Mouse (Mus musculus): Measurements from ENCODE around the gene Gm14124.
A peak's percentile ranks its signal among the peaks of the same experiment; 100 is the strongest.
"Not testable (repeated sequence)": the region's sequence is repeated elsewhere in the genome, so short reads cannot be mapped to it uniquely, and the experiment has no call there.

The Gm14124 gene

DNA sequence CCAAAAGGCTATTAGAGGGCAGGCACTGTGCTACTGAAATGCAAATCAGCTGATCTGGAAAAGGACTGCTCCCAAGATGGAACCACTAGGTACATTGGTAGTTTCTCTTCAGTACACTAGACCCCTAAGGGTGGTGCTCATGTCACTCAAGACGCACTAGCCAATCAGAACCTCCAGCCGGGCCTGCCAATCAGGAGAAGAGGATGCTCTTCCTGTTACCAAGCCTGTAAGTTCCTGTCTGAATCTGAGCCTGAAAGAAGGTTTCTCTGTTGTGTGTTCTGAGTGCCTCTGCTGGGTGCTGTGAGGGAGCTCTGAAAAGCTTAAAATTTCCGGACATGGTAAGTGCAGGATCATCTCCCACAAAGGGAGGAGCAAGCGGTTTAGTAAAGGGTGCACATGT is at the start of gene Gm14124:
Gm14124 (plus strand) TSS at position 227 of the 400 bp plus-strand sequence.
- DNase-seq, result not testable (repeated sequence)

DNA sequence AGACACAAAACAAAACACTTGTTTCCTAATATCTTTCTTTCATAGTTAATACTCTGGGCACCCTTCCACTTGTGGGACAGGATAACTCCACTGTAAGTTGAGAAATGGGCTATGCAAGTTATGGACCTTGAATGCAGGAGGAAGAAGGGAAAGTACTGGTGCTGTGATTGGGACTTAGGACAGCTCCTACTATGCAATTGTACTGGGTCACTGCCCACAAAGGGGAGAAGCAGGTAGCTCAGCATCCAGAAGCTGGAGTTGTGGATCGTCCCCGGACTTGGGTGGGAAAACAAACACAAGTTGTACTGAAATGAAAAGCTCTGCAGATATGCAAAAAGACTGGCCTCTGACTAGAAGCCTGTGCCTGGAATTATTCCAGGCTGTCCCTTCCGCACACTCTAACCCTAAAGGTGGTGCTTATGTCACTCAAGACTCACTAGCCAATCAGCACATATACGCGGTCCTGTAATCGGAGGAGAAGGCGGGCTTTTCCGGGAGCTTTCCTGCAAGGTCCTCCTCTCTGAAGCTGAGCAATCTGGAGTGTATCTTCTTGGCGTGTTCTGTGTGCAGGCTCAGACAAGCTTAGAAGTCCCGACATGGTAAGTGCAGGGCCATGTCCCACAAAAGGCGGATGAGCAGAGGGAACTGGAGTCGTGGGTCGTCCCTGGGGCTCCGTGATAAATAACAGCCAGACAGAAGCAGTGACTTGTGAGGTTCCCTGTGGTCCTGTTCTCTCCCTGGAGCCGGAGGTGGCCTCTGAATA is 39.5 kb upstream of the Gm14124 start, which contains the start of gene Zfp937:
Zfp937 (plus strand) TSS at position 474 of the 763 bp plus-strand sequence.
- peak; percentile 74 to 85 for DNase-seq

DNA sequence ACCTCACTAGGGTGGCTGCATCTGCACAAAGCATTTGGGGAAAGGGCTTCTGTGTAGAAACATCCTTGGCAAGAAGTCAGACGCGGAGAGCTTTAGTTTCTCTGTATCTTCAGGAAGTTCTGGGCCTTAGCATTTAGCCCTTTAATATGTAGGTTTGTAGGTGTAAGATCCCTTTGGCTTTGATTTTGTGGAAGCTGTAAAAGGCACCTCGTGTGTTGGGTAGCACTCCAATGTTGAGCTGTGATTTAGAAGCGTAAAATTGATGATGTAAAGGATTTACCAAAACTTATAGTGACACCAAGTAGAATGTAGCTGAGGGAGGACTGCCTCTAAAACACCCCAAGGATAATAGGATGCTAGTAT is 39.0 kb upstream of the Gm14124 start:
- not testable (repeated sequence) for DNase-seq

DNA sequence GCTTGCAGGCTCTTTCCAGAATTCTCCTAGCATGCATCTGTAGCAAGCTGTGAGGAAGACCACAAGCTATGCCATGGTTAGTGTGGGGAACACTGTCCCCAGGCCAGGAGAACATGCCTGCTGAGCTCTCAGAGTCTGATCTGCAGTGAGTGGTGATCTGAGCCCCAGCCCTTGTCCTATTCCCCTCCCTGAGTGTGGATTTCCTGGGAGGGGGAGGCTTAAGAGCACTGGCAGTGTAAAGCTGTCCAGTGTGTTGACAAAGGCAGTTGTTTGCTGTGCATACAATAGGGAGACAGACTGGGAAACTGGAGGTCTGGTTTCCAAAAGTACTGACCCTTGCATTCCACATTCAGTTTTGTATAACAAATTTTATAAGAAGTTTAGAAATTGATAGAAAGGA is 34.1 kb upstream of the Gm14124 start:
- DNase-seq, result not testable (repeated sequence)

DNA sequence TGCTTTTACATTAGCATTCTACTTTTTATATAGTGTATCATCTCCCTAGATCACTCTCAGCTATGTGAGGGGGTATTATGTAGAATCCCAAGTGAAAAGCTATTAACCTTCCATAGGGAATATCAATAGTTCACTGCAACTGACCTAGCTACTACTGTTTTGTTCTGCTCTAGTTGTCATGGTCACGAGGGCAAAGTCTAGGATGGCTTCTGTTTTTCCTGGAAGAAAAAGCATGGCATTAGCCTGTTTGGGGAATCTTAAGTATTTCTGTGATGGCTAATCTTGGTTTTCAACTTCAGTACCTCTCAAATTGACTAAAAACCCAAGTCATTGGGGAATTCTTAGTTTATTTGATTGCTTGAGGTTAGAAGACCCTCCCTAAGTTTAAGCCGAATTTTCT is 14.1 kb upstream of the Gm14124 start:
- no peak for DNase-seq

DNA sequence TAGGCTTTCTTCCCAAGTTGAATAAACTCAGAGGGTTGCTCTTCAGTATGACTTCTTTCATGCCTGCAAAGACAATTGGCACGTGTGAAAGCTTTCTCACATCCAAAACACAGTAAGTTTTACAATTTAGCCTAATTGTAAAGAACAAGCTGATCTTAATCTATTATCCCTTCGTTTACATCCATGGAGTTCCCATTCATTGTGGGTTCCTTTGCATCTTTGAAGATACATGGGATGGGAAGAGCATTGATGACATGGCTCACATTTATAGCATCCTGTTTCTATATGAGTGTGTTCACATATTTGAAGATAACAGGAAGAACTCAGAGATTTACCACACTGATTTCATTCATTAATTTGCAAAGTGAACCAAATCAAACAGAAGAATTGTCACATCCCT is 1.8 kb upstream of the Gm14124 start, which contains the start of gene Gm21994:
Gm21994 (minus strand) TSS at position 101 of the 400 bp plus-strand sequence.
- DNase-seq, result not testable (repeated sequence)

DNA sequence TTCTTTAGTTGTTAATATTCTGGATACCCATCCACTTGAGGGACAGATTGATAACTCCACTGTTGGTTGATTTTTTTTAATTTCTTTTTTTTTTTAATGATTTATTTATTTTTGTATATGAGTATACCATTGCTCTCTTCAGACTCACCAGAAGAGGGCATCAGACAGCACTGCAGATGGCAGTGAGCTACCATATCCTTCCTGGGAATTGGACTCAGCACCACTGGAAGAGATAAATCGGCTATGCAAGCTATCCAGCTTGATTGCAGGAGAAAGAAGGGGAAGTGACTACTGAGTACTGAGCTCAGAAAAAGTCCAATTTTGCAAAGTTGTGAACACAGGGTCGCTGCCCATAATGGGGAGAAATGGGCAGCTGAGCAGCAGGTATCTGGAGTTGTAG is 456 bp upstream of the Gm14124 start:
- DNase-seq, result not testable (repeated sequence)

DNA sequence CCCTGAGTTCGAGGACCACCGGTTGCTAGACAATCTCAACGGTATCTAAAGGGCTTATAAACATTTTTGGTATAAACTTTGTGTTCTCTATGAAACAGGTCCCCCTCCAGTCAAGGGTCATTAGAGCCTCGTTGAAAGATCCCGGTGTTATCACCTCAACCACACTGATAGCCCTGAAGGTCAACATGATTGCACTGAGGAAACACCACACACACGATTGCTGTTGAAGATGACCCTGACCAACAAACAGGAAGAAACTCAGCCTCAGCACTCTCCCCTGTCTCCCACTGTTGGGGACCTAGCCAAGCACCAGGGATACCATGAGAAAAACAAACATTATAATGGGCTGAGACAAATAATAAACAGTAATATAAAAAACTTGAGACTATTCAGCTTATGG is 36.4 kb downstream of the Gm14124 start:
- no peak for DNase-seq

DNA sequence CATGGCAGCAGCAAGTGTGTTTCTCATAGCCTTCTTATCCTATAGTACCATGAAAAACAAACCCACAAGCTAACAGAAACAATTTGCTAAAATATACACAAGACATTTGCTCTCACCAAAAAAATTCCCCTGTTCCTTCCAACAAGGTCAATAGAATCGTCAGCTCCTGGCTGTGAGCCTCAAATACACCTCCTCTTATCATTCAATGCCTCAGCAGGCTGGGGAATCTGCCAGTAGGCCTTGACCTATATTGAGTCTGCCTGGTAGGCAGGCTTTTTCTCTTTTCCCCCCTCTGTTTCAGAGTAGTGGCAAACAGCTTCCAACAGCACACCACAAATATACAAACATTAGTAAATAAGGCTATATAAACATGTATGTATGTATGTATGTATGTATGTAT is 41.8 kb downstream of the Gm14124 start:
- no peak for DNase-seq

DNA sequence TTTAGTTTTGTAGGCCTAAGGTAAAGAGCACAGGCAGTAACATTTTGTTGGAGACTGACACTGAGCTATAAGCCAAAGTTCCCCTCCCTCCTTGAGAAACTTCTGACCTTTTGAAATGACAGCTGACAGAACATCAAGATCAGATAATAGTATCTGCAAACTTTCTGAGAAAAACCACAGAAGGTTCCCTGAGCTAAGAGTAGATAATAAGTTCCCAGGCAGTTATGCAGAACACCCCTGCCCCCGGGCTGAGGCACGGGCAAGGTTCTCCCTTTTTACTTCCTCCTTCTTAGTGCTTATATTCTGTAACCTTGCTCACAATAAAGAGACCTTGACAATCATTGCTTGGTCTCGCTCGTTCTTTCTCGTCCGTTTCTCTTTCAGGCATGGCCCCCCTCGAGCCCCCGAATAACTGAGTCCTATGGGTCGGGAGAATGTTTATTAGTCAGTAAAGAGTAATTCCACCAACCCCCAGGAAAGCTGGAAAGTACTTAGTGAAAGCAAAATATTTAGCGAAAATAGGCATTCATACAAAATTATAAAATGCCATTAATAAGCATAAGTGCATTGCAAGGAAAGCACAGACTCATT is 50.0 kb downstream of the Gm14124 start:
- DNase-seq, result no peak

DNA sequence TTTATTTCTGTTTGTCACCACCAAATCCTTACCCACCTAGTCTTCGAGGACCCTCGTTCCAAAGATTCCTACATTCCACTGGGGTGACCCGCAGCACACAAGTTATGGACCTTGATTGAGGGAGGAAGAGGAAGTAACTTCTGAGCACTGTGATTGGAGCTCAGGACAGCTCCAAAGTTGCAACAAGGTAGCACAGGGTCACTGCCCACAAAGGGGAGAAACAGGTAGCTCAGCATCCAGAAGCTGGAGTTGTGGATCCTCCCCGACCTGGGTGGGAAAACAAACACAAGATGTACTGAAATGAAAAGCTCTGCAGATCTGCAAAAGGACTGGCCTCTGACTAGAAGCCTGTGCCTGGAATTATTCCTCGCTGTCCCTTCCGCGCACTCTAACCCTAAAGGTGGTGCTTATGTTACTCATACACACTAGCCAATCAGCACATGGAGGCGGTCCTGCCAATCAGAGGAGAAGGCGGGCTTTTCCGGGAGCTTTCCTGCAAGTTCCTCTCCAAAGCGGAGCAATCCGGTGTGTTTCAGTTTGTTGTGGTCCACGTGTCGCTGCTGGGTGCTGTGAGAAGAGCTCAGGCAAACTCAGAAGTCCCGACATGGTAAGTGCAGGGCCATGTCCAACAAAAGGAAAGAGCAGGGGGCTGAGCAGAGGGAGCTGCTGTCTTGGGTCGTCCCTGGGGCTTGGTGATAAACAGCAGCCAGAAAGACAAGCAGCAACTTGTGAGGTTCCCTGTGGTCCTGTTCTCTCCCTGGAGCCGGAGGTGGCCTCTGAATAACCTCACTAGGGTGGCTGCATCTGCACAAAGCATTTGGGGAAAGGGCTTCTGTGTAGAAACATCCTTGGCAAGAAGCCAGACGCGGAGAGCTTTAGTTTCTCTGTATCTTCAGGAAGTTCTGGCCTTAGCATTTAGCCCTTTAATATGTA is 53.9 kb downstream of the Gm14124 start:
- peak; percentile 89 to 94 for DNase-seq

DNA sequence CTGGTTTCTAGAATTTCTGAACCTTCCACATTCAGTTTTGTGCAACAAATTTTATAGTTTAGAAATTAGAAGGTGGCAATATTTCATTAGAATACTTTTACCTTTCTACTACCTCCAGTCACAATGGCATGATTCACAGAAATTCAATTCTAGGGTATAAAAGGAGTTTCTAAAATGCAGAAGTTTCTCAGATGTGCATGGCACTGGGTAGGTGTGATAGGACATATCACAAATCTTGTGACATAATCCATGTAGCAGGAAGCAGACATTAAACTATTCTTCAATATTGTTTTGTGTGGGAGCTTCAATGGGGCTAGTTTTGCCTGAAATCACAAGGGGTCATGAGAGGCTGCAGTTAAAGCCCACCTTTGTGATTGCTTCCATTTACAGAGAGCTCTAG is 58.8 kb downstream of the Gm14124 start:
- DNase-seq, result no peak

DNA sequence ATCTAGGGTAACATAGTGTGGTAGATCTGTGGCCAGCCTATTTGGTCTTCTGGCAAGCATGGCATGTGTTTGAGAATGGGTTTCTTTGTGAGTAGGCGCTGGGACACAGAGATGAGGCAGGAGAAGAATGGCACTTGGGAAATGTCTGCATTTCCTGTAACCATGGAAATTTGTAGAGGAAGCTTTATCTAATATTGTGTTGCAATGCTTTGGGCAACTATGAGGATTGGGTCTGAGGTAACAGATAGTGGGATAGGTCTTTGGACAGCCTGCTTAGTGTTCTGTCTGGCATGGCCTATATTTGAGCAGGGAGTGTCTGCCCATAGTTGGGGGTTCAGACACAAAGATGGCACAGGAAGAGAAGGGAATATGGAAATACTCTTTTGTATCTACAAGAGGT is 61.7 kb downstream of the Gm14124 start:
- no peak for DNase-seq

Measured in cerebellum, postnatal 10 days (tissue).